Mouse (Mus musculus): Measurements from ENCODE around the gene Incenp.

DNA sequence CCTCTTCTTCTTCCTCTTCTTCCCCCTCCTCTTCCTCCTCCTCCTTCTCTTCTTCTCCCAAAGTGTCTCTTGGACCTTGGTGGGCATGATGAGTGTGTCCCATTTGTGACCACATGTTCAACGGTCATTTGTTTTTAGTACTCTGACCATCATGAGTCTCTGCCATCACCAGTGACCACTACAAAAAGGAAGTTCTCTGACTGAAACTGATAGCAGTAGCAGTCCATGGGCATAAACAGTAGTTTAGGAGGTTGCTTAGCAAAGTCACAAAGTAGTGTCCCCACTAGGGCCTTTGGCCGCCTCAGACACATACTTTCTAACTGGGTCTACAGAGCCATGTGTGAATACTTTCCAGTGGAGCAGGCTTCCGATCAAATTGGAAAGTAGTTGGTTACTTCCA lies 15.0 kb upstream of the Incenp start:
- TF ChIP-seq EP300 (optimal IDR thresholded peaks at IDR 0.05): no peak
- no peak for TF ChIP-seq CTCF (IDR thresholded peaks at IDR 0.05; ENCODE audit: low read depth)
